Mouse (Mus musculus) neural tube, embryonic 13.5 days (tissue): ENCODE results near the gene Fam208b. TPM values are rescaled to one million over a fixed set of nuclear protein-coding genes. Genes with fewer than 3 reads are reported as not detected.
A peak's percentile ranks its signal among the peaks of the same experiment; 100 is the strongest.

Experiments
- ATAC-seq: fragments of 200-750 bp; cut with Nextera tagmentation; 2 replicates; pipeline ENCODE4 v1.8.0; 2017; ENCODE audit warnings: low read depth, mild to moderate bottlenecking, moderate TSS enrichment, moderate library complexity
- H3K27ac ChIP-seq: fragments of 300-500 bp; sonication (generic); replicated peaks from 2 replicates; pipeline ENCODE4 v1.5.1; 2015; ENCODE audit warnings: moderate library complexity, mild to moderate bottlenecking, inconsistent platforms
- H3K27me3 ChIP-seq: fragments of 300-500 bp; sonication (generic); 2 replicates; pipeline ENCODE4 v1.6.1; 2015; ENCODE audit warnings: mild to moderate bottlenecking, inconsistent platforms
- H3K36me3 ChIP-seq: fragments of 300-500 bp; sonication (generic); 2 replicates; pipeline ENCODE4 v1.6.1; 2015; ENCODE audit warnings: mild to moderate bottlenecking, inconsistent platforms
- H3K4me1 ChIP-seq: fragments of 300-500 bp; sonication (generic); replicated peaks from 2 replicates; pipeline ENCODE4 v1.6.1; 2015; ENCODE audit warnings: inconsistent platforms
- H3K4me2 ChIP-seq: fragments of 300-500 bp; sonication (generic); 2 replicates; pipeline ENCODE4 v1.6.1; 2015; ENCODE audit warnings: inconsistent platforms, mild to moderate bottlenecking, moderate library complexity
- H3K4me3 ChIP-seq: fragments of 300-500 bp; sonication (generic); 2 replicates; pipeline ENCODE4 v1.5.1; 2015; ENCODE audit warnings: mild to moderate bottlenecking, inconsistent platforms
- H3K9ac ChIP-seq: fragments of 300-500 bp; sonication (generic); 2 replicates; pipeline ENCODE4 v1.6.1; 2015; ENCODE audit warnings: moderate library complexity, mild to moderate bottlenecking, inconsistent platforms
- H3K9me3 ChIP-seq: fragments of 300-500 bp; sonication (generic); 2 replicates; pipeline ENCODE4 v1.6.1; 2016; ENCODE audit warnings: inconsistent platforms
- WGBS: fragments of 180-500 bp; shearing (Covaris S2); methylation state at CpG from one replicate; pipeline ENCODE4 v1.1.7; 2015; 5-methylcytosine and 5-hydroxymethylcytosine counted together
- polyA plus RNA-seq: library from polyadenylated mRNA; unstranded; fragments of >200 nt; fragmentation: Nextera tagmentation; extraction: Ambion mirVana; gene quantifications from 2 replicates; pipeline ENCODE4 v1.2.1, GENCODE M21; 2015

The Fam208b gene
- polyA plus RNA-seq, 1 experiment from 2014 or later = 15.3 TPM

- peak; percentile 97 for ATAC-seq
- Histone ChIP-seq H3K27ac (peak within 1 kb of the TSS; percentile 30), H3K36me3 (no peaks in the 10 kb centered on the region), H3K4me3 (peak within 1 kb of the TSS; percentile 56), H3K4me1 (peaks cover 3% of the 10 kb centered on the region; the same call in 1 of the 2 replicates), H3K4me2 (peak within 1 kb of the TSS; percentile 75), H3K9ac (peak within 1 kb of the TSS; percentile 80), H3K27me3 (peaks cover 4% of the 10 kb centered on the region), H3K9me3 (no peaks in the 10 kb centered on the region)
- under 1% methylated on average over 47 of the region's 47 CpGs for WGBS
Observed at GRCm38 (mm10) chr13:3633895-3634811, 23.2 kb upstream of the Fam208b start, which contains the start of gene Asb13. Gene Asb13 (plus strand): TSS chr13:3634032.

- H3K27me3 ChIP-seq = peaks cover 4% of the 10 kb centered on the region
- H3K9me3 ChIP-seq = no peaks in the 10 kb centered on the region
- 43% methylated on average over 6 of the region's 6 CpGs for WGBS
- H3K4me1 ChIP-seq = peaks cover 3% of the 10 kb centered on the region; the same call in 1 of the 2 replicates
- H3K36me3 ChIP-seq = no peaks in the 10 kb centered on the region
- no peak overlapping the region for H3K9ac ChIP-seq
- H3K27ac ChIP-seq = no peak overlapping the region
- ATAC-seq = no peak
- H3K4me2 ChIP-seq = 0 out of 2 replicates have a peak overlapping the region, but pooled peaks have one; percentile 75
- 0 out of 2 replicates have a peak overlapping the region, but pooled peaks have one; percentile 56 for H3K4me3 ChIP-seq
Observed at GRCm38 (mm10) chr13:3633131-3633530, 22.2 kb upstream of the Fam208b start.

- H3K27me3 ChIP-seq = peaks cover 4% of the 10 kb centered on the region
- H3K4me1 ChIP-seq = peaks cover 3% of the 10 kb centered on the region; the same call in 1 of the 2 replicates
- no peak for ATAC-seq
- no peak overlapping the region for H3K4me3 ChIP-seq
- no peak overlapping the region for H3K9ac ChIP-seq
- H3K4me2 ChIP-seq = no peak overlapping the region
- H3K36me3 ChIP-seq = no peaks in the 10 kb centered on the region
- no peak overlapping the region for H3K27ac ChIP-seq
- WGBS = 83% methylated on average over 9 of the region's 9 CpGs
- no peaks in the 10 kb centered on the region for H3K9me3 ChIP-seq
Observed at GRCm38 (mm10) chr13:3632551-3632950, 21.6 kb upstream of the Fam208b start.

- H3K4me1 ChIP-seq = no peaks in the 10 kb centered on the region
- H3K27me3 ChIP-seq = peaks cover 4% of the 10 kb centered on the region
- ATAC-seq = no peak
- no peak overlapping the region for H3K4me3 ChIP-seq
- no peak overlapping the region for H3K27ac ChIP-seq
- no peak overlapping the region for H3K9ac ChIP-seq
- 37% methylated on average over 3 of the region's 3 CpGs for WGBS
- no peaks in the 10 kb centered on the region for H3K36me3 ChIP-seq
- no peak overlapping the region for H3K4me2 ChIP-seq
- no peaks in the 10 kb centered on the region for H3K9me3 ChIP-seq
Observed at GRCm38 (mm10) chr13:3628102-3628501, 17.2 kb upstream of the Fam208b start.

- no peaks in the 10 kb centered on the region for H3K9me3 ChIP-seq
- no peak for ATAC-seq
- WGBS = 69% methylated on average over 3 of the region's 3 CpGs
- H3K27ac ChIP-seq = no peak overlapping the region
- no peaks in the 10 kb centered on the region for H3K4me1 ChIP-seq
- no peaks in the 10 kb centered on the region for H3K36me3 ChIP-seq
- no peaks in the 10 kb centered on the region for H3K27me3 ChIP-seq
- H3K4me2 ChIP-seq = no peak overlapping the region
- H3K9ac ChIP-seq = no peak overlapping the region
- no peak overlapping the region for H3K4me3 ChIP-seq
Observed at GRCm38 (mm10) chr13:3627139-3627538, 16.2 kb upstream of the Fam208b start.

GRCm38 (mm10) chr13:3610118-3610794 lies 652 bp downstream of the Fam208b start:
- Histone ChIP-seq H3K4me3 (peak overlapping the region; percentile 99), H3K4me2 (peak overlapping the region; percentile 87), H3K9me3 (no peaks in the 10 kb centered on the region), H3K27me3 (peaks cover 15% of the 10 kb centered on the region), H3K4me1 (peaks cover 12% of the 10 kb centered on the region), H3K36me3 (no peaks in the 10 kb centered on the region), H3K9ac (peak overlapping the region; percentile 90), H3K27ac (peak overlapping the region; percentile 91)
- ATAC-seq = peak; percentile 67
- under 1% methylated on average over 49 of the region's 50 CpGs for WGBS

- Histone ChIP-seq H3K9ac (peak overlapping the region; percentile 90), H3K27me3 (peaks cover 15% of the 10 kb centered on the region), H3K36me3 (no peaks in the 10 kb centered on the region), H3K4me2 (peak overlapping the region; percentile 87), H3K27ac (no peak overlapping the region), H3K4me1 (peaks cover 12% of the 10 kb centered on the region), H3K4me3 (peak overlapping the region; percentile 99), H3K9me3 (no peaks in the 10 kb centered on the region)
- WGBS = 27% methylated on average over 8 of the region's 8 CpGs
- no peak for ATAC-seq
Observed at GRCm38 (mm10) chr13:3609780-3610117, 1.2 kb downstream of the Fam208b start.

GRCm38 (mm10) chr13:3596232-3596631 lies 14.7 kb downstream of the Fam208b start:
- no peak overlapping the region for H3K4me3 ChIP-seq

GRCm38 (mm10) chr13:3594311-3594710 lies 16.6 kb downstream of the Fam208b start:
- H3K36me3 ChIP-seq = peaks cover 71% of the 10 kb centered on the region
- H3K27me3 ChIP-seq = no peaks in the 10 kb centered on the region
- no peak for ATAC-seq
- 87% methylated on average over 1 of the region's 1 CpGs for WGBS
- H3K9me3 ChIP-seq = no peaks in the 10 kb centered on the region
- no peaks in the 10 kb centered on the region for H3K4me1 ChIP-seq
- H3K9ac ChIP-seq = no peak overlapping the region
- no peak overlapping the region for H3K4me3 ChIP-seq
- no peak overlapping the region for H3K27ac ChIP-seq
- no peak overlapping the region for H3K4me2 ChIP-seq

More at GRCm38 (mm10) chr13:3596232-3596631, 14.7 kb downstream of the Fam208b start:
- no peak for ATAC-seq
- no peaks in the 10 kb centered on the region for H3K27me3 ChIP-seq
- H3K4me1 ChIP-seq = no peaks in the 10 kb centered on the region
- H3K9ac ChIP-seq = no peak overlapping the region
- H3K27ac ChIP-seq = no peak overlapping the region
- no peaks in the 10 kb centered on the region for H3K9me3 ChIP-seq
- H3K36me3 ChIP-seq = peaks cover 62% of the 10 kb centered on the region
- 94% methylated on average over 6 of the region's 6 CpGs for WGBS
- no peak overlapping the region for H3K4me2 ChIP-seq

- no peaks in the 10 kb centered on the region for H3K4me1 ChIP-seq
- no peak overlapping the region for H3K4me2 ChIP-seq
- H3K4me3 ChIP-seq = no peak overlapping the region
- no peaks in the 10 kb centered on the region for H3K27me3 ChIP-seq
- no peaks in the 10 kb centered on the region for H3K9me3 ChIP-seq
- H3K36me3 ChIP-seq = peaks cover 62% of the 10 kb centered on the region
- WGBS = 86% methylated on average over 3 of the region's 3 CpGs
- no peak overlapping the region for H3K27ac ChIP-seq
- no peak for ATAC-seq
- H3K9ac ChIP-seq = no peak overlapping the region
Observed at GRCm38 (mm10) chr13:3590789-3591188, 20.1 kb downstream of the Fam208b start.

- Histone ChIP-seq H3K4me3 (no peak overlapping the region), H3K36me3 (peaks cover 75% of the 10 kb centered on the region), H3K4me1 (no peaks in the 10 kb centered on the region), H3K27me3 (no peaks in the 10 kb centered on the region), H3K4me2 (no peak overlapping the region), H3K27ac (no peak overlapping the region), H3K9ac (no peak overlapping the region), H3K9me3 (no peaks in the 10 kb centered on the region)
- 84% methylated on average over 2 of the region's 2 CpGs for WGBS
- ATAC-seq = no peak
Observed at GRCm38 (mm10) chr13:3563953-3564352, 47.0 kb downstream of the Fam208b start.

- no peak overlapping the region for H3K4me3 ChIP-seq
- no peaks in the 10 kb centered on the region for H3K27me3 ChIP-seq
- H3K4me2 ChIP-seq = no peak overlapping the region
- WGBS = 90% methylated on average over 1 of the region's 1 CpGs
- no peaks in the 10 kb centered on the region for H3K4me1 ChIP-seq
- H3K9ac ChIP-seq = no peak overlapping the region
- ATAC-seq = no peak
- H3K36me3 ChIP-seq = peaks cover 68% of the 10 kb centered on the region
- H3K27ac ChIP-seq = no peak overlapping the region
- H3K9me3 ChIP-seq = no peaks in the 10 kb centered on the region
Observed at GRCm38 (mm10) chr13:3563130-3563529, 47.8 kb downstream of the Fam208b start.
